Mouse (Mus musculus) olfactory bulb, adult 2 months (tissue): ENCODE data around the gene Sh3bp5. TPM values are rescaled to one million over a fixed set of nuclear protein-coding genes. Genes with fewer than 3 reads are reported as not detected.

Experiments used
- H3K27ac ChIP-seq: fragments of 200-500 bp; 2 replicates; pipeline ENCODE4 v1.5.1; 2012; ENCODE audit warnings: low read depth, low read length; ENCODE audit not compliant: insufficient read depth
- H3K4me1 ChIP-seq: fragments of 200-500 bp; 2 replicates; pipeline ENCODE4 v1.6.1; 2012; ENCODE audit warnings: low read length; ENCODE audit not compliant: control insufficient read depth, insufficient read depth
- H3K4me3 ChIP-seq: fragments of 200-500 bp; 2 replicates; pipeline ENCODE4 v1.5.1; 2012; ENCODE audit warnings: mild to moderate bottlenecking, low read depth, low read length, moderate library complexity; ENCODE audit not compliant: insufficient read depth
- CTCF ChIP-seq: fragments of 200-500 bp; IDR thresholded peaks from 2 replicates; pipeline ENCODE4 v1.5.1; 2012; ENCODE audit warnings: low read depth, mild to moderate bottlenecking, low read length, moderate library complexity; ENCODE audit not compliant: insufficient read depth
- POLR2A ChIP-seq: fragments of 200-500 bp; IDR thresholded peaks from 2 replicates; pipeline ENCODE4 v1.6.1; 2012; ENCODE audit warnings: mild to moderate bottlenecking, low read depth, low read length, moderate library complexity; ENCODE audit not compliant: insufficient read depth
- WGBS: fragments of 180-500 bp; shearing (Covaris S2); methylation state at CpG from one replicate; pipeline ENCODE4 v1.1.7; 2018; 5-methylcytosine and 5-hydroxymethylcytosine counted together
- polyA plus RNA-seq: library from polyadenylated mRNA; stranded (reverse); fragments of >200 nt; gene quantifications from 2 replicates; pipeline ENCODE4 v1.2.4, GENCODE M21; 2012; ENCODE audit warnings: low replicate concordance; ENCODE audit not compliant: missing spikeins, insufficient read depth, insufficient read length

Sh3bp5 gene
- polyA plus RNA-seq, 1 experiment: not detected

GRCm38 (mm10) chr14:31435018-31435915 is 611 bp downstream of the Sh3bp5 start:
- Histone ChIP-seq H3K27ac (peak overlapping the region; percentile 27; the same call in 1 of the 2 replicates), H3K4me3 (peak overlapping the region; percentile 80), H3K4me1 (peaks cover 17% of the 10 kb centered on the region; the same call in 1 of the 2 replicates)
- 2% methylated on average over 53 of the region's 53 CpGs for WGBS
- TF ChIP-seq POLR2A: no peak
- TF ChIP-seq CTCF: no peak

- TF ChIP-seq POLR2A (no peak), CTCF (no peak)
- Histone ChIP-seq H3K4me1 (peaks cover 17% of the 10 kb centered on the region; the same call in 1 of the 2 replicates), H3K27ac (no peak overlapping the region), H3K4me3 (no peak overlapping the region)
- 77% methylated on average over 5 of the region's 5 CpGs for WGBS
These were observed 1.5 kb downstream of the Sh3bp5 start for GRCm38 (mm10) chr14:31434426-31434825.

DNA sequence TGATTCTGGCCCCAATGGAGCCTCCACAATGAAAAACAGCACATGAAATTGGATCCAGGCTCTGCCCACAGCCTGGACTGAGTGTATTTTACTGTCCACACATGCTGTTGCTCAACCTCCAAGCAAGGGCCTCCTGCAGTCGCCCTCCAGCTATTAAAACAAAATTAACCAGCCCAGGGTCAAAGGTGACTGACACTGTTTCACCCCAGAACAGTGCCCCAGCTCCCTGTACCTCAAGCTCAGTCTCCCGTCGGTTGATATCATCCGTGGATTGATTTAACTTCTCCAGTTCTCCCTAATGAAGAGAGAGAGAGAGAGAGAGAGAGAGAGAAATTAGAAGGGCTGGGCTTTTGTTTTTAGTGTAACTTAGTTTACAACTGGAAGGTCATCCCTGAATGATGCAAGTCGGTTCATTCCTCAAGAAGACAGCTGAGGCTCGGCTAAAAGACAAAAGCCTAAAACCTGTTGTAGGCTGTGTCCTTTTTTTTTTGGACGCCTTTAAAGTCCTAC is 2.0 kb downstream of the Sh3bp5 start:
- Histone ChIP-seq H3K4me1 (peaks cover 20% of the 10 kb centered on the region), H3K4me3 (no peak overlapping the region), H3K27ac (no peak overlapping the region)
- TF ChIP-seq POLR2A (no peak), CTCF (no peak)
- 78% methylated on average over 7 of the region's 7 CpGs for WGBS

DNA sequence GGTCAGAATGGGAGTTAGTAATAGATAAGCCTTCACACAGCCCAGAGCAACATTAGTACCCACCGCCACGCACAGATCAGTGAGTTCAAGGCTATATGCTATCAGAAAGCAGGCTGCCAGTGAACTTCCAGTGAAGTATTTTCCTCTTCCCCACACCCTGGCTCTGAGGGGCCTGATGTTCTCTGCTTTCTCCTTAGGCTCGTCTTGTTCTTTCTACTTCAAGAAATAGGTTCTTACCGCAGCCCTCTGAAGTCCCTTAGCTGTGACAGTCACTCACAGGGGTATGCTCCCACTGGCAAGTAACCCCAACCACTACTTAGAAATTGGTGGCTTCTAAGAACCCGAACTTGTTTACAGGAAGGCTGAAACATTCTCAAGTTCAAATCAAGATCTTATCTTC is 2.8 kb downstream of the Sh3bp5 start:
- Histone ChIP-seq H3K4me3 (no peak overlapping the region), H3K4me1 (peaks cover 28% of the 10 kb centered on the region), H3K27ac (no peak overlapping the region)
- TF ChIP-seq POLR2A (no peak), CTCF (no peak)
- 86% methylated on average over 5 of the region's 5 CpGs for WGBS

GRCm38 (mm10) chr14:31432424-31432823 is 3.5 kb downstream of the Sh3bp5 start:
- H3K4me3 ChIP-seq: no peak overlapping the region
- 65% methylated on average over 4 of the region's 4 CpGs for WGBS
- TF ChIP-seq CTCF: no peak
- no peak overlapping the region for H3K27ac ChIP-seq
- H3K4me1 ChIP-seq: peaks cover 31% of the 10 kb centered on the region

- no peak for TF ChIP-seq CTCF
- no peak for TF ChIP-seq POLR2A
- no peak overlapping the region for H3K4me3 ChIP-seq
- WGBS: 83% methylated on average over 3 of the region's 3 CpGs
These were observed 4.0 kb downstream of the Sh3bp5 start for GRCm38 (mm10) chr14:31431789-31432330.

DNA sequence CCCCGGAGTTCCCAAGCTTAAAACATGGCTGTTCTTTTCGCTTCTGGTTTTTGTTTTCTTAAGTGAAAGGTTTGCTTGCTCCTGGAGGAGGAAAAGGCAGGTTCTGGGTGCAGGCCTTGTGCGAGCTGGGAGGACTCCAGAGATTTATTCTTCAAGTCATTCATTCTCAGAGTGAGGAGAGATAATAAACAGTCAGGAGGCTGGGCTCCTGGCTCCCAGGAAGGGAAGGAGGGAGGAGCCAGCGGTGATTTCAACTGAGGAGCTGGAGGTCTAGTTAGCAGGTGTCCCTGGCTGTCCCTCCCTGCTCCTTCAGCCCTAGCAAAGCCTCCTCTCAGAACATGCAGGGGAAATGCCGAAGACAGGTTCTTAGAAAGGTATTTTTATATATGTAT is 6.9 kb downstream of the Sh3bp5 start:
- no peak overlapping the region for H3K4me3 ChIP-seq
- TF ChIP-seq POLR2A (no peak), CTCF (no peak)
- H3K27ac ChIP-seq: no peak overlapping the region
- 41% methylated on average over 5 of the region's 5 CpGs for WGBS
- peaks cover 18% of the 10 kb centered on the region for H3K4me1 ChIP-seq

More at GRCm38 (mm10) chr14:31431789-31432330, 4.0 kb downstream of the Sh3bp5 start:
- no peak overlapping the region for H3K27ac ChIP-seq
- H3K4me1 ChIP-seq: peaks cover 31% of the 10 kb centered on the region

DNA sequence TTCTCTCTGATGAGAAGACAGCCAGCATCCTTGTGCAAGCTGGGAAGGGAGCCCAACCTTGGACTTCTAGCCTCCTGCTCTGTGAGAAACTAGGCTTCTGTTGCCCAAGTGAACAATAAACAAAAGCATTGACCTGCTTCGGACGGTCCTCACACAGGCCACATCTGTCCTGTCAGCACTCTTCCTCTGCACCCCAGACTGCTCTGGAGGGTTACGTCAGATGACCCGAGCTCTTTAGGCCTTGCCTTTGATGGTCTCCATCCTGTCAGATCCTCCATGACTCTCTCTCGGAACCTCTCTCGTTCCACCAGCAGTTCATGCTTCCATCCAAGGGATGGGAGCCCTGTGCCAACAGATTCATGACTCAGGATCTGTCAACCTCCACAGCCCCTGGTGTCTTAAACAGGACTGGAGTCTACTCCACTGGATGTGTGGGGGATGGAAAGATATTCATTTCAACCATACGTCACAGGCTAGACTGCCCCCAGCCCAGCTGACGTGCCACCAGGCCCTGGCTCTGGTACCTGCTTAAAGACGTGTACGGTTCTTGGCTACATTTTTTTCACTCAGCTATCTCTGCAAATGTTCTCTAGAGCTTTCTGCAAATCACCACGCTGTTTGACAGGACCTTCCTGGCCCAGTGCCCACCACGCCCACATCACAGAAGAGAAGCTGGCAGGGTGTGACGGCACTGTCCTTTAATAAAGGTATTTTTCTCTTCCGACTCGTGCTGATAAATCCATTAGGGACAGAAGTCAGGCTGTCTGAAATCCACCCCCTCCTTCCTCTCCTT is 7.5 kb downstream of the Sh3bp5 start:
- TF ChIP-seq POLR2A (no peak), CTCF (no peak)
- peaks cover 19% of the 10 kb centered on the region for H3K4me1 ChIP-seq
- no peak overlapping the region for H3K27ac ChIP-seq
- no peak overlapping the region for H3K4me3 ChIP-seq
- 42% methylated on average over 15 of the region's 15 CpGs for WGBS
